Mouse (Mus musculus) brain, embryonic 14.5 days (tissue): Measurements from ENCODE around the gene Plac1. TPM values are rescaled to one million over a fixed set of nuclear protein-coding genes. Genes with fewer than 3 reads are reported as not detected.

Experiments used
- DNase-seq: peaks from one replicate; pipeline ENCODE4 v3.0.0-alpha.2; 2011; ENCODE audit warnings: low read depth
- CTCF ChIP-seq: fragments of 200-500 bp; IDR thresholded peaks from 2 replicates; pipeline ENCODE4 v1.5.1; 2012; ENCODE audit warnings: inconsistent platforms, mild to moderate bottlenecking, moderate library complexity, borderline replicate concordance; ENCODE audit not compliant: insufficient read depth, insufficient read length; ENCODE audit errors: extremely low read depth
- POLR2A ChIP-seq: fragments of 200-500 bp; IDR thresholded peaks from 2 replicates; pipeline ENCODE4 v1.6.1; 2012; ENCODE audit warnings: mild to moderate bottlenecking, inconsistent platforms, borderline replicate concordance; ENCODE audit not compliant: poor library complexity, insufficient read depth, insufficient read length, severe bottlenecking; ENCODE audit errors: extremely low read depth
- polyA plus RNA-seq: library from polyadenylated mRNA; depleted of rRNA; stranded (reverse); fragments of >200 nt; gene quantifications from 2 replicates; pipeline ENCODE4 v1.2.3, GENCODE M21; 2012

The Plac1 gene
- polyA plus RNA-seq, 1 experiment, result 0.88 TPM

DNA sequence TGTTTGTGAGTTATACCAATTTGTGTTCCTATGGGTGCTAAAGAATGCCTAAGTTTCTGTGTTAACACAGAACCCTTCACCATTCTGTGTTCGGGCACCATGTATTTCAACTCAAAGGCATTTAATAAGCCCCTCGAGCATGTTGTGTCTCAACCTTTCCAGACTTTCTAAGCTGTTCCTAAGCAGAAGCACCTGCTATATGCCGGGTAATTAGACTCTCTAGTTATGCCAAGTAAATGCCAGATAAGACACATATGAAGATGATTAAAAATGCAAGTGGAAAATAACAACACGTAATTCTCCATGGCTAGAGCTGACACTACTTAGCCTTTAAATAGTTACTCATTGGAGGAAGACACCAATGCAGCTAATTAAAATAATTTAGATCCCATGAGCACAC lies 142.1 kb downstream of the Plac1 start:
- peak; percentile 70 for DNase-seq
- TF ChIP-seq POLR2A (no peak), CTCF (no peak)

DNA sequence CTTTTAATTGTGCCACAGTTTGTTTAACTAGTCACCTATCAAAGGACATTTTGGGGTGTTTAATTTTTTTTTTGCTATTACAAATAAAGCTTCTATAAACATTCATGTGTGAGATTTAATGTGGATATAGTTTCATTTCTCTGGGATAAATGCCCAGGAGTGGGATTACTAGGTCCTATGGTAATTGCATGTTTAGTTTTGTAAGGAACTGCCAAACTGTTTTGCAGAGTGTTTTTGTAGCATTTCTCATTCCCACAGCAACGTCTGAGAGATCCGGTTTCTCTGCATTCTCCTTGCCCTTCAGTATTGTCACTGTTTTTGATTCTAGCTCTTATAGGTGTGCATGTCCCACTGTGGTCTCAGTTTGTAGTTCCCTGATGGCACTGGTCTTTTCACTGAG lies 146.5 kb downstream of the Plac1 start:
- no peak for TF ChIP-seq POLR2A
- no peak for TF ChIP-seq CTCF
- no peak for DNase-seq

- TF ChIP-seq POLR2A (no peak), CTCF (no peak)
- no peak for DNase-seq
Observed at GRCm38 (mm10) chrX:53088663-53089292, 151.1 kb downstream of the Plac1 start.

GRCm38 (mm10) chrX:53087202-53087601 lies 152.7 kb downstream of the Plac1 start:
- DNase-seq, result no peak
- TF ChIP-seq CTCF (no peak), POLR2A (no peak)

GRCm38 (mm10) chrX:53085559-53085958 lies 154.4 kb downstream of the Plac1 start:
- TF ChIP-seq POLR2A (no peak), CTCF (no peak)
- DNase-seq, result no peak

- TF ChIP-seq POLR2A (no peak), CTCF (no peak)
- DNase-seq, result no peak
Observed at GRCm38 (mm10) chrX:53064406-53064805, 175.5 kb downstream of the Plac1 start.

DNA sequence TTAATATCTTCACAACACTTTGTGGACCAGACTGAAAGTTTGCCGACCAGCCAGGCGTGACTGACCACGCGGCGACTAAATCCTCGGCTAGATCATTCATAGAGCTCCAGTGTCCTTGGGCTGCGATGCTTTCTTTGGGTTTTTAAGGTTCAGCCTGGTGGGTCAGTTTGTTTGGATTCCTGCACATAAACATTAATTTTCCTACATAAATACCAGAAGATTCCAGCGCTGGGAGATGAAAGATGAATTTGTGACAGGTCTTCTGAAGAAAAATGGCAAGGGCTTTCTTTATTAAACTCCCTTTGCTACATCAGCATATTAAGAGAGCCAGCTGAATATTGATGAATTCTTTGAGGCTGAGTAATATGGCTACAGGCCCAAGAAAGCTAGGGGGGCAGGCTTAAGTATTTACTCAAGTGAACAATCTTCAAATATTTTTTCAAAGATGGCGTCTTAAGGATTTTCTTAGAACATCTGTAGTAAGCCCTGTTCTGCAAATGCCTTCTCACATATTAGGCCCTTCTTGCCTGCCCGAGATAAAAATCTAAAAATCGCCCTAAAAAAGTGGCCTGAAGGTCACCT lies 180.4 kb downstream of the Plac1 start:
- peak; percentile 49 for DNase-seq
- no peak for TF ChIP-seq CTCF
- TF ChIP-seq POLR2A, result no peak

DNA sequence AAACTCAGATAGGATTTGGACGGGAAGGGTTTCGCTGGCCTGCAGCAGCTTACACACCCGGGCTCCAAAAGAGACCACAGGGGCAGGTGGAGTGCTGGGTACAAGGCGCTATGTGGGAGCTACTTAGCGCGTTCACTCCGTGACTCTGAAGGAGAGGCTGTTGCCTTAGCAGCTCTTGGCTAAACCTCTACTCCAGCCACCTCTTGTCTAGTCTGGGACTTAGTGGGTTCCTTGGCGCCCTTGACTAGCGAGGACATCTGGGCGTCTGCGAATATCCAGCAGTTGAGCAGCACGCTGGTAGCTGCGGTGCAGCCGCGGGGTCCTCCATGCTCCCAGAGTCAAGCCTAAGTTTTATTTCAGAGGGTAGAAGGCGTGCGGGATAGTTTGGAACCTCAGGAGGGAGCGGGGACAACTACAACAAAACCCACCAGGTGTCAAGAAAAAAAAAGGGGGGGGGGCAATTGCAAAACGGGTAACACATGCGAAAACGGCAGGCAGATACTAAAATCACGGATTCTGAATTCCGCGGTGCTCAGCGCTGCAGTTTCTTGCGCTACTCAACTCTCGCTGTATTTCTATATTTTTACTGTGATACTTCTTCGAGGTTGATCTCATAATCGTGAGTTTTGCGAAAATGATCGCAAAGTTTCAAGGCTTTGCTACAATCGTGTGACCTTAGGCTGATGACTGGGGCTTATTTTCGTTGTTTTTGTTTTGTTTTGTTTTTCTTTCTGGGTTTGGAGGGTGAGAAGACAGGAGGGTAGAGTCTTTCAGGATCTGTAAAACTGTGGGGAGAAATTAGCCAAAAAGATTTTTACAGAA lies 181.2 kb downstream of the Plac1 start:
- TF ChIP-seq CTCF (no peak), POLR2A (no peak)
- peak; percentile 43 for DNase-seq

- no peak for DNase-seq
- TF ChIP-seq POLR2A (no peak), CTCF (no peak)
Observed at GRCm38 (mm10) chrX:53057760-53058090, 182.2 kb downstream of the Plac1 start.

DNA sequence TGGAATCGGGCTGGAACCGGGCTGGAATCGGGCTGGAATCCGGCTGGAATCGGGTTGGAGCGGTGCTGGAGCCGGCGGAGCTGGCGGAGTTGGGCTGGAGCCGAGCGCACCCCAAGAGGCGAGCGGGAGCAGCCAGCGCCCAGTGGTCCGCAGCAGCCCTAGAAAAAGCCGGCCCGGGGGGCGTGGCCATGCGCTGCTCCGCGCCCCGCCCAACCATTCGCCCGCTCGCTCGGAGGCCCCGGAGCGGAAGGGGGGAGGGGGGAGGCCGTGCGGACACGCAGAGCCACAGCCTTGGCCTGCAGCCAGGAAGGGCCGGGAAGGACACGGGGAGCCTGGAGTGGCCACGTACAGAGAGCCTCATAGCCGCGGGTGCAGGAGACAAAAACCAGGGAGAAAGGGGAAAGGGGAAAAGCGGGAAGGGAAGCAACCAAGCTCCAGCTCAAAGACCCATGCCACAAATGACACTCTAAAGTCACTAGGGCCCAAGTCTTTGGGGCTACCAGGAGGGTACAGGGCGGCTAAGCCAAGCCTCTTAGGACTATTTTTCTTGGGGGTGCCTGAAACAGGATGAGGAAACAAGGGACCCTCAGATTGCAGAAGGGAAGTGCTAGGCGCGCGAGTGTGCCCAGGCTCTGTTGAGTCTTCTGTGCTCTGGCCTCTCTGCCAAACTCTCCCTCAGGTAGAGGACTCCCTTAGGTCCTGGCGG lies 182.7 kb downstream of the Plac1 start:
- peak; percentile 88 for DNase-seq
- TF ChIP-seq POLR2A, result 0 out of 2 replicates have a peak, but pooled peaks have one; percentile 32
- no peak for TF ChIP-seq CTCF

DNA sequence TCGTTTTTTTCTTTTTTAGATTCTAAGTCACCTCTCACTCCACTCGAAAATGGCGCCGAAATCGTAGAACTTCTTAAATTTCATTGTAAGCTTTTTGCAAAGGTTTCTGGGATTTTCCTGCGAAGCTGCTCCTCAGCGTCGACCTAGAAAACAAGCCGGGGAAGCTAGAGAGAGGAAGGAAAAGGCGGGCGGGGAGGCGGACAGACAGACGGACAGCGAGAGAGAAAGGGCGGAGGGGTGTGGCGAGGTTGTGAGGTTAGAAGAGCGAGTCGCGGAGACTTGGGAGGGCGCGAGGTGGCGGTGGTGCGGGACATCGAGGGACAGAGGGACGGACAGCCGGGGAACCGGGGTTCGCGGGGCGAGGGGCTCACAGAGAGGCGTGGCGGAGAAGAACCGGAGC lies 183.3 kb downstream of the Plac1 start:
- no peak for TF ChIP-seq CTCF
- no peak for TF ChIP-seq POLR2A

More for the DNA sequence above, 183.3 kb downstream of the Plac1 start:
- DNase-seq, result peak; percentile 69
